Mouse (Mus musculus) kidney, adult 2 months (tissue): ENCODE data around the gene Pxylp1. TPM values are rescaled to one million over a fixed set of nuclear protein-coding genes. Genes with fewer than 3 reads are reported as not detected.

Source experiments
- DNase-seq: peaks from one replicate; pipeline ENCODE4 v3.0.0; 2021
- H3K27ac ChIP-seq: fragments of 200-500 bp; 2 replicates; pipeline ENCODE4 v1.5.1; 2012; ENCODE audit warnings: low read depth, low read length, control low read depth, inconsistent platforms; ENCODE audit not compliant: insufficient read depth
- H3K27me3 ChIP-seq: fragments of 200-500 bp; replicated peaks from 2 replicates; pipeline ENCODE4 v1.6.1; 2012; ENCODE audit warnings: mild to moderate bottlenecking, moderate library complexity, low read length, inconsistent platforms; ENCODE audit not compliant: control insufficient read depth, insufficient read depth
- H3K36me3 ChIP-seq: fragments of 200-500 bp; 2 replicates; pipeline ENCODE4 v1.6.1; 2012; ENCODE audit warnings: mild to moderate bottlenecking, moderate library complexity, low read length, inconsistent platforms; ENCODE audit not compliant: control insufficient read depth, insufficient read depth
- H3K4me1 ChIP-seq: fragments of 200-500 bp; 2 replicates; pipeline ENCODE4 v1.6.1; 2011; ENCODE audit warnings: low read length; ENCODE audit not compliant: control insufficient read depth, insufficient read depth
- H3K4me3 ChIP-seq: fragments of 200-500 bp; 2 replicates; pipeline ENCODE4 v1.5.1; 2011; ENCODE audit warnings: mild to moderate bottlenecking, low read depth, low read length, control low read depth; ENCODE audit not compliant: insufficient read depth
- CTCF ChIP-seq: fragments of 200-500 bp; conservative IDR thresholded peaks from 2 replicates; pipeline ENCODE4 v1.5.1; 2011; ENCODE audit warnings: low read depth, mild to moderate bottlenecking, control low read depth, low read length, moderate library complexity, mixed read lengths; ENCODE audit not compliant: insufficient read depth, insufficient read length
- POLR2A ChIP-seq: fragments of 200-500 bp; IDR thresholded peaks from one replicate; pipeline ENCODE4 v1.6.1; 2011; ENCODE audit warnings: low read depth, low read length, control low read depth
- WGBS: fragments of 180-500 bp; shearing (Covaris S2); methylation state at CpG from one replicate; pipeline ENCODE4 v1.1.7; 2018; 5-methylcytosine and 5-hydroxymethylcytosine counted together
- polyA plus RNA-seq: library from polyadenylated mRNA; depleted of rRNA; stranded (reverse); fragments of >200 nt; gene quantifications from 2 replicates; pipeline ENCODE4 v1.2.3, GENCODE M21; 2012

The Pxylp1 gene
- polyA plus RNA-seq, 1 experiment: 7.6 TPM

DNA sequence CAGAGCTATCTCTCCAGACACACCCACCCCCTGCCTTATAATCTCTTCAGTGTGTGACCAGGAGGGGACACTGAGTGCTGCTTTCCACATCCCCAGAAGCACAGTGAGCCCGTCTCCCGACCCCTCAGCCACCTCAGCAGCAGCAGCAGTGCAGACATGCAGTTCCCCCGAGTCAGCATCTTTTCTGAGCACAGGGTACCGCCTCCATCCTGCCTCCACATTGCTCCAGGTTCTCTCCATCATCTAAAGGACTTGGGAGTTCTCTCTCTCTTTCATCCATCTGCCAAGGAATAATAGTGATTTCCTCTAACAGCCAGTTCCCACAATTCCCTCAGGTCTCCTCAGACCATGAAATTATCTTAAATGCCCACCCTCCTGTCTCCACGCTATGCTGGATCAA is 43.5 kb downstream of the Pxylp1 start:
- Histone ChIP-seq H3K4me3 (no peak overlapping the region), H3K36me3 (no peaks in the 10 kb centered on the region), H3K27me3 (no peaks in the 10 kb centered on the region), H3K4me1 (no peaks in the 10 kb centered on the region), H3K27ac (no peak overlapping the region)
- no peak for TF ChIP-seq CTCF
- TF ChIP-seq POLR2A: no peak
- no peak for DNase-seq
- WGBS: 70% methylated on average over 5 of the region's 5 CpGs

DNA sequence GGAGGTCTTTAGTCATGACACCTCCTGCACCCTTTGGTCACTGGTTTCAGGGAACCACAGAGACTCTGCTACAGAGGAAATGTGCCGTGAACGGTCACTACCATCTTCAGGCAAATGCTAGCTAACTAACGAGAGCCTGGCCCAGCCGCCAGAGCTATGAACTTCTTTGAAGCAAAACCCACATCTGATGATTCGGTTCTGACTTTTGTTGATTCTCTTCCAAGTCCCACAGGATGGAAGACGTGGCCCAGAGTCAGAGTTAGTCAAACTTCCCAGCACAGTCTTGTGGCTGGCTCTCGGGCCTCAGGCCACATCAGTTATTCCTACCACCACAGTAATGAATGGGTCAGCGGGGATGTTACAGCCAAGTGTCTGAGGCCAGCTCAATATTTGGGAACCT is 46.1 kb downstream of the Pxylp1 start:
- H3K27ac ChIP-seq: no peak overlapping the region
- no peaks in the 10 kb centered on the region for H3K4me1 ChIP-seq
- H3K4me3 ChIP-seq: no peak overlapping the region
- 84% methylated on average over 8 of the region's 8 CpGs for WGBS
- no peak for TF ChIP-seq POLR2A
- TF ChIP-seq CTCF: no peak
- DNase-seq: no peak
- H3K27me3 ChIP-seq: no peaks in the 10 kb centered on the region
- H3K36me3 ChIP-seq: no peaks in the 10 kb centered on the region

DNA sequence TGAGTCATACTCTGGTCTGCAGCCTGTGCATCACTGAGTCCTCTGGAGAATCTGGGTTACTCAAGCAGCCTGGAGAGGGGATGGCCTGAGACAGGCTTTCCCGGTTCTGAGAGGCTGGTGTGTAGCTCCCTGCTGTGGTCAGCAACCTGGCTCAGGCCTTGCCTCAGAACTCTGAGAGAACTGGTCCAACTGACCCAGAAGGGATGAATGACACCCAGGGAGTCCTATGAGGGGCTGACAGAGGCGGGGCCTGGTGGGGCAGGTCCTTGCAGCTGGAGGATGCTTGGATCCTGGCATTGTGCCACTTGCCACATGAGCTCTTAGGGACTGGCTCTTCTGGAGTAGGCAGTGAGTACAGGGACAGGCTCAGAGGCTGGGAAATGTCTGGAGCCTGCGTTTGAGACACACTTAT is 47.7 kb downstream of the Pxylp1 start:
- TF ChIP-seq POLR2A (no peak), CTCF (no peak)
- 65% methylated on average over 3 of the region's 3 CpGs for WGBS
- H3K36me3 ChIP-seq: no peaks in the 10 kb centered on the region
- H3K4me1 ChIP-seq: no peaks in the 10 kb centered on the region
- no peaks in the 10 kb centered on the region for H3K27me3 ChIP-seq
- peak; percentile 38 for DNase-seq
- H3K27ac ChIP-seq: no peak overlapping the region
- no peak overlapping the region for H3K4me3 ChIP-seq

DNA sequence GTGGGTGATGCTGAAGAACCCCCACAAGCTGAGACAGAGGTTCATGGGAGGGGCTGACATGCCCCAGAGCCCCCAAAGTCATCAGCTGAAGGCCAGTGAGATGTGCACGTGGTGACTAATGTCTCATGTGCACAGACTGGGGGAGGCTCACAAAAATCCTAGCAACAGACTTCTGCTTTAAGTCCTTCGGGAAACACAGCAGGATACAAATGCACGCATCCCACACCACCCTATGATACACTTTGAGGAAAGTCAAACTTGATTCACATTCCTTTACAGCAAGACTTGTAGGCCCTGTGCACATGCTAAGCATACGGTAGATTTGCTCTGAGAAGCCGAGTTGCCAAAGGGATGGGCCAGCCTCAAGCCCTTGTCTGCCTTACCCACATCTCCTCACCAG is 53.1 kb downstream of the Pxylp1 start:
- Histone ChIP-seq H3K27me3 (no peaks in the 10 kb centered on the region), H3K4me1 (no peaks in the 10 kb centered on the region), H3K4me3 (no peak overlapping the region), H3K27ac (no peak overlapping the region), H3K36me3 (no peaks in the 10 kb centered on the region)
- TF ChIP-seq POLR2A (no peak), CTCF (no peak)
- WGBS: 84% methylated on average over 5 of the region's 5 CpGs
- DNase-seq: no peak

DNA sequence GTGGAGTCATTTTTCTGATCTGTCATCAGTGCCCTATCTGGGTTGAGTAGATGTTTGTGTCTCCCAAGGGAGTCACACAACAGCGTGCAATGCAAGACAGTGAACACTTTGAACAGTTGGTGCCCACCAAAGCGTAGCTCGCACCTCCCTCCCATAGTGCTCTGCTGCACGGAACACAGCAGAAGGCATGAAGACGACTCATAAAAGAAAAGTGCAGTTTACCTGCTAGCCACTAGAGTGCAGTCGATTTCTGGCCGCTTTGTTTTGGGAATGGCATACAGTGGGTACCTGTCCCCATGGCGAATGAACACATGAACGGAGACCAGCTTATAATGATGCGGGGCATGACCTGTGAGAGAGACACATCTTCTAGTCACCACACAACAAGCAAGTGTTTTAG is 53.6 kb downstream of the Pxylp1 start:
- TF ChIP-seq POLR2A: no peak
- peak; percentile 71 for TF ChIP-seq CTCF
- no peak overlapping the region for H3K27ac ChIP-seq
- no peak overlapping the region for H3K4me3 ChIP-seq
- H3K27me3 ChIP-seq: no peaks in the 10 kb centered on the region
- H3K4me1 ChIP-seq: no peaks in the 10 kb centered on the region
- 25% methylated on average over 10 of the region's 10 CpGs for WGBS
- peak; percentile 50 for DNase-seq
- H3K36me3 ChIP-seq: no peaks in the 10 kb centered on the region

DNA sequence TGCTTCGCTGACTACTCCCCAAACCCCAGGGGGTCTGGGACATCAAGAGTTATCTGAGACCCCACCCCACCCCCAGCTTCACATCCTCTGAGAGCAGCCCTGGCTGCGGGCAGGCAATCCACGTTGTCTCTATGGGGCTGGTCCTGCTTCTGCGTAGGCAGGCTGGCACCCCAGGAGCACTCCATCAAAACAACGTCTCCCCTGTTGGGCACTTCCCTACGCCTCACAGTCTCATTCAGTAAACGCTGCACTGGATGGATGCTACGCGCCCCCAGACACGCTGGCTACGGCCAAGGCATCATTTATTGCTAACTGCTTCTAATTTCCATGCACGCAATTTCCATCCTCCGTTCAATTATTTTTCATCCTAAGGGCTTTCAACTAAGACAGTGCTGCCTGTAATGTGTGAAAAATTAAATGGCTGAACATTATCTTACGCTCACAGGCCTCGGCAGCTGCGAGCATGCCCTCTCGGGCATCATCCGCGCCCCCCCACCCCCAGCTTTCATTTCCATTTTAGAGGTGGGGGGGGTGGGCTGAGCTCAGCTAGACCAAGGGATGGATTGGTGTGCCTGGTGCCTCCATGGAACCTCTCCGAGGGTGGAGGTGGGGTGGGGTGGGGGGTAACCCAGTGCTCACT is 54.6 kb downstream of the Pxylp1 start:
- no peaks in the 10 kb centered on the region for H3K4me1 ChIP-seq
- TF ChIP-seq CTCF (no peak), POLR2A (no peak)
- no peaks in the 10 kb centered on the region for H3K36me3 ChIP-seq
- WGBS: 82% methylated on average over 20 of the region's 20 CpGs
- no peaks in the 10 kb centered on the region for H3K27me3 ChIP-seq
- DNase-seq: no peak
- no peak overlapping the region for H3K27ac ChIP-seq
- no peak overlapping the region for H3K4me3 ChIP-seq

DNA sequence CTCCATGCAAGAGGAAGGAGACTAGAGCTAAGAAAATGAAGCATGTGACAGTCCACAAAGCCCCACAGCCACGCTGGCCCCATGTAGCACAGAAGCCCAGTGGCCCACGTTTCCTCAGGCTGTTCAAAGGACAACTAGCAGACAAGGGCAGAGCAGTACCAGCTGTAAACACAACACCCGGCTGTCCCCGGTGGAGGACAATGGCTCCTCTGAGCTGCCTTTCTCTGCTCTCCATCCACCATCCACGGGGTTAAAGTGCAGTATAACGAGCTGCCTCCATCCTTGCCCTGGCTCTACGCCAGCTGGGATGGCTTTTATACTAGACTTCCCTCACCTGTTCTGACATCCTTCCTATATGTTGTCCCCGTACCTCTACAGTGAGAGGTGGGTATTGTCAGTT is 55.5 kb downstream of the Pxylp1 start:
- TF ChIP-seq POLR2A (no peak), CTCF (no peak)
- Histone ChIP-seq H3K4me3 (no peak overlapping the region), H3K27ac (no peak overlapping the region), H3K4me1 (no peaks in the 10 kb centered on the region), H3K27me3 (no peaks in the 10 kb centered on the region), H3K36me3 (no peaks in the 10 kb centered on the region)
- DNase-seq: peak; percentile 24
- 46% methylated on average over 8 of the region's 8 CpGs for WGBS
